Mouse (Mus musculus) CH12.LX (cell line): ENCODE measurements at regions not wholly inside any gene's neighbourhood (a gene's known extent, or its start where the extent isn't known, plus 50 kb on each side); places are given as distances from the start of the nearest gene placed in this dataset.
"Not testable (repeated sequence)": the region's sequence is repeated elsewhere in the genome, so short reads cannot be mapped to it uniquely, and the experiment has no call there.

Experiments
- DNase-seq: peaks from one replicate; pipeline ENCODE4 v3.0.0-alpha.2; 2013; ENCODE audit errors: extremely low read depth
- H3K27ac ChIP-seq: 2 replicates; pipeline ENCODE4 v1.5.1; 2012; ENCODE audit warnings: low read depth, mild to moderate bottlenecking, control low read depth, moderate library complexity; ENCODE audit not compliant: insufficient read depth
- H3K27me3 ChIP-seq: replicated peaks from 2 replicates; pipeline ENCODE3; 2012; ENCODE audit warnings: inconsistent platforms
- H3K36me3 ChIP-seq, 2 experiments: replicated peaks in 1 of 2; 2 replicates each; pipeline versions ENCODE3 to v1.6.1; 2012; ENCODE audit warnings: inconsistent platforms in 1 of 2, low read length in 1 of 2, mild to moderate bottlenecking in 1 of 2, mixed read lengths in 1 of 2, moderate library complexity in 1 of 2; ENCODE audit not compliant: control insufficient read depth in 1 of 2, insufficient read depth in 1 of 2
- H3K4me1 ChIP-seq, 2 experiments: 2 replicates each; pipeline ENCODE4 v1.6.1; 2012; ENCODE audit warnings: inconsistent platforms in 1 of 2, moderate library complexity in 1 of 2; ENCODE audit not compliant: insufficient read depth in 2 of 2, control insufficient read depth in 1 of 2
- H3K4me2 ChIP-seq: 2 replicates; pipeline ENCODE4 v1.6.1; 2012; ENCODE audit warnings: low read depth, mild to moderate bottlenecking, control low read depth; ENCODE audit not compliant: poor library complexity, insufficient read depth, severe bottlenecking
- H3K4me3 ChIP-seq, 3 experiments: fragments of 150-350 bp in 1 of 3; sonication (generic) in 1 of 3; replicated peaks in 1 of 3; 2 replicates each; pipeline versions ENCODE3 to v1.5.1; 2011 to 2012; ENCODE audit warnings: low read depth in 2 of 3, low read length in 2 of 3, mild to moderate bottlenecking in 2 of 3, moderate library complexity in 2 of 3, control low read depth in 1 of 3, improper control_type of control experiment in 1 of 3, inconsistent platforms in 1 of 3, mixed read lengths in 1 of 3; ENCODE audit not compliant: poor library complexity in 1 of 3
- H3K79me2 ChIP-seq: replicated peaks from 2 replicates; pipeline ENCODE4 v1.6.1; 2012; ENCODE audit warnings: mild to moderate bottlenecking, moderate library complexity; ENCODE audit not compliant: control insufficient read depth, poor library complexity, insufficient read depth, severe bottlenecking; ENCODE audit errors: extremely low read depth
- H3K9ac ChIP-seq: 2 replicates; pipeline ENCODE4 v1.6.1; 2012; ENCODE audit warnings: low read depth, mild to moderate bottlenecking, control low read depth, moderate library complexity; ENCODE audit not compliant: insufficient read depth
- H3K9me3 ChIP-seq: replicated peaks from 2 replicates; pipeline ENCODE3; 2012; ENCODE audit warnings: low read length, inconsistent platforms, mixed read lengths
- CTCF ChIP-seq, 2 experiments: IDR thresholded peaks in 1 of 2; conservative IDR thresholded peaks in 1 of 2; 2 replicates each; pipeline ENCODE4 v1.5.1; 2011 to 2012; ENCODE audit warnings: low read depth in 2 of 2, low read length in 2 of 2, improper control_type of control experiment in 1 of 2, inconsistent platforms in 1 of 2, mild to moderate bottlenecking in 1 of 2, moderate library complexity in 1 of 2
- HCFC1 ChIP-seq: IDR thresholded peaks from 2 replicates; pipeline ENCODE4 v1.6.1; 2012; ENCODE audit warnings: low read depth, mild to moderate bottlenecking, inconsistent platforms, low read length, improper control_type of control experiment
- IRF4 ChIP-seq: IDR thresholded peaks from 2 replicates; pipeline ENCODE4 v1.6.1; 2014; ENCODE audit warnings: low read depth, mild to moderate bottlenecking, inconsistent platforms, low read length, improper control_type of control experiment
- JUND ChIP-seq: conservative IDR thresholded peaks from 2 replicates; pipeline ENCODE4 v1.6.1; 2011; ENCODE audit warnings: low read depth, low read length, improper control_type of control experiment
- MAZ ChIP-seq: IDR thresholded peaks from 2 replicates; pipeline ENCODE4 v1.6.1; 2012; ENCODE audit warnings: low read depth, mild to moderate bottlenecking, inconsistent platforms, low read length, improper control_type of control experiment, moderate library complexity
- MYC ChIP-seq: IDR thresholded peaks from 2 replicates; pipeline ENCODE4 v1.6.1; 2011; ENCODE audit warnings: low read depth, mild to moderate bottlenecking, improper control_type of control experiment, low read length
- RAD21 ChIP-seq: IDR thresholded peaks from 2 replicates; pipeline ENCODE4 v1.6.1; 2011; ENCODE audit warnings: low read depth, mild to moderate bottlenecking, low read length, improper control_type of control experiment, moderate library complexity
- SIN3A ChIP-seq: IDR thresholded peaks from 2 replicates; pipeline ENCODE4 v1.6.1; 2012; ENCODE audit warnings: low read length, improper control_type of control experiment, inconsistent platforms
- SMC3 ChIP-seq: IDR thresholded peaks from 2 replicates; pipeline ENCODE4 v1.6.1; 2011; ENCODE audit warnings: low read depth, low read length, improper control_type of control experiment
- ZMIZ1 ChIP-seq: IDR thresholded peaks from 2 replicates; pipeline ENCODE4 v1.6.1; 2012; ENCODE audit warnings: low read depth, mild to moderate bottlenecking, inconsistent platforms, low read length, improper control_type of control experiment
- dilution Hi-C: fragments of 300-500 bp; cut with MboI; formaldehyde crosslinking; loops from 2 replicates; pipeline ENCODE4 v1.14.3; 2020; ENCODE audit warnings: low sequenced_read_pairs; ENCODE audit not compliant: extremely low pct_unique_long_range_greater_than_20kb, extremely low pct_ligation_motif_present
- in situ Hi-C: fragments of 300-500 bp; cut with MboI; formaldehyde crosslinking; loops from 3 replicates; pipeline ENCODE4 v1.14.3; 2019; ENCODE audit warnings: low sequenced_read_pairs, low pct_ligation_motif_present, low pct_unique_long_range_greater_than_20kb, mixed read lengths

DNA sequence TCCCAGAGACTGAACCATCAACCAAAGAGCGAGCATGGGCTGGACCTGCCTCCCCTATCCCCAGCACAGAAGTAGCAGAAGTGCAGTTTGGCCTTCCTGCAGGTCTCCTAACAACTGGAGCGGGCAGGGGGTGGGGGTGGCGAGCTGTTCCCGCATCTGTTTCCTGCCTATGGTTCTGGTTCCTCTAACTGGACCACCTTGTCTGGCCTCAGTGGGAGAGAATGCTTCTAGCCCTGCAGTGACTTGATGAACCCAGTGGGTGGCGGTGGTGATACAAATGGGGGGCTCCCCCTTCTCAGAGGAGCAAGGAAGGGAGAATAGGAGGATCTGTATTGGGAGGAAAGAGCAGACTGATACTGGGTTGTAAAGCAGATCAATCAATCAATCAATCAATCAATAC is 69.2 kb upstream of the Chmp2b start:
- H3K4me2 ChIP-seq, result peak overlapping the region; percentile 22; the same call in 1 of the 2 replicates
- dilution Hi-C loops, result no loop called here
- no peaks in the 10 kb centered on the region for H3K27me3 ChIP-seq
- H3K9ac ChIP-seq, result no peak overlapping the region
- DNase-seq, result peak; percentile 27
- H3K9me3 ChIP-seq, result no peaks in the 10 kb centered on the region
- no peaks in the 10 kb centered on the region for H3K36me3 ChIP-seq
- TF ChIP-seq IRF4 (no peak), SIN3A (no peak), CTCF (conservative IDR thresholded peaks at IDR 0.05 in 1 of 2, IDR thresholded peaks at IDR 0.05 in 1 of 2; ENCODE audit: low read depth in 2 of 2, low read length in 2 of 2) (peak in 1 of 2 experiments; percentile 63; a peak in 3 of 4 replicates), RAD21 (peak; percentile 34), HCFC1 (no peak), MAZ (no peak), SMC3 (peak; percentile 26)
- TF ChIP-seq, all 38 proteins: peak for 3
- peaks cover 3 to 11% of the 10 kb centered on the region in 2 experiments; a peak in 3 of 4 replicates for H3K4me1 ChIP-seq
- H3K27ac ChIP-seq, result no peak overlapping the region
- no peak overlapping the region for H3K4me3 ChIP-seq
- in situ Hi-C loops, result no loop called here
- no peaks in the 10 kb centered on the region for H3K79me2 ChIP-seq

DNA sequence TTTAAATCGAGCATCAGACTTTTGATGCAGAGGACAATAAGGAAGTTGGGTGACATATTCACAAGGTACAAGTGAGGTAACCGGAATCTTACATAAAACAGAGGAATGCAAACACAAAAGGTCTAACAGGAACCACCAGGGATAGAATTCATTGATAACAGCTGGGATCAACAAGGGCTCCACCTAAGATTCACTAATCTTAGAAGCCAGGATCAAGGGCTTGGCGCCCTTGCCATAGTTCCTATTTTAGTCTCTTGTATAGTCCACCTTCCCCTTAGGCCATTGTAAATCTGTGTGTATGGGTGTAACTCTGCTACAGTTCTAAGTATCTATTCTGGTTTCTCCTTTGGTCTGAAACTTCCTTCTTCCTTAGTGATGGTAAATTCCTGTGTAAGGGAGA is 84.2 kb upstream of the Chmp2b start:
- dilution Hi-C loops, result not testable (repeated sequence)

DNA sequence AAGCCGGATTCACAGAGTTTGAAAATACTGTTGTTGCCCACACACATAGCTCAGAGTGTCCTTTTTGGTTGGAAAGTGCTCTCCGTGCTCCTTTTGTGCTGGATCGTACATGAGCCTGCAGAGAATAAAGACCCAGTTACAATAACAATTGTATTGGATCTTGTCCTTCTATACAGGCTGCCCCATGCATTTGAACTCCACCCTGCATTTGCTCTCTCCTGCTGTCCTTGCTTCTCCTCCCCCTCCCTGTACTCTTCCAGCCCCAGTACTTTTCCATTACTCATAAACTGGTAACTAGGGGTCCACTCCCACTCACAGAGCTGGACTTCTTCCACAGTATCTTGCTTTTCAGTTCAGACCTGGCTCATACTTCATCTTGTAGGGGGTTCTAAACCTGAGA is 86.5 kb upstream of the Chmp2b start:
- H3K27me3 ChIP-seq, result no peaks in the 10 kb centered on the region
- in situ Hi-C loops, result no loop called here
- H3K9ac ChIP-seq, result no peak overlapping the region
- TF ChIP-seq MAZ (no peak), IRF4 (no peak), MYC (no peak), JUND (no peak), ZMIZ1 (no peak)
- TF ChIP-seq, all 38 proteins: peak for 0
- Histone ChIP-seq H3K4me3 (no peak overlapping the region), H3K36me3 (no peaks in the 10 kb centered on the region), H3K79me2 (no peaks in the 10 kb centered on the region), H3K4me1 (no peaks in the 10 kb centered on the region), H3K27ac (no peak overlapping the region), H3K9me3 (no peaks in the 10 kb centered on the region), H3K4me2 (no peak overlapping the region)
- dilution Hi-C loops, result no loop called here
- DNase-seq, result no peak

More for the DNA sequence above, 84.2 kb upstream of the Chmp2b start:
- in situ Hi-C loops, H3K4me3 ChIP-seq, H3K79me2 ChIP-seq, H3K36me3 ChIP-seq, H3K27me3 ChIP-seq, H3K4me1 ChIP-seq, H3K4me2 ChIP-seq, H3K9me3 ChIP-seq, DNase-seq, H3K27ac ChIP-seq, H3K9ac ChIP-seq: not testable (repeated sequence)
